Comparison of ENCODE assay signal across 23 mouse cellular contexts in genomic region chr2:74707599-74707998, GRCm38 (mm10). TPM values are rescaled to one million over a fixed set of nuclear protein-coding genes. Genes with fewer than 3 reads are reported as not detected.
DNase-seq lines count a peak whose midpoint lies in the region; ATAC-seq and TF ChIP-seq lines count a peak whose summit lies in the region.
"Had no signal": no experiment of that assay in that cellular context is flagged by ENCODE, and none has a peak within 500 bp of the region (broad histone marks: within the 10 kb centered on the region; RNA-seq: fewer than 3 reads in every experiment).

No protein-coding gene starts in this region.

- no peaks in the 10 kb centered on the region for H3K36me3 ChIP-seq in kidney, postnatal 0 days (ENCODE audit: insufficient read depth, low read length)
- H3K36me3 ChIP-seq in limb, embryonic 15.5 days: no peaks in the 10 kb centered on the region
- H3K36me3 ChIP-seq: heart, embryonic 15.5 days; hindbrain, embryonic 10.5 days; midbrain, embryonic 13.5 days had no signal

- H3K4me1 ChIP-seq in kidney, postnatal 0 days (replicated peaks; ENCODE audit: insufficient read depth, low read length): peaks cover 11% of the 10 kb centered on the region; the same call in 1 of the 2 replicates
- peaks cover 33% of the 10 kb centered on the region for H3K4me1 ChIP-seq in limb, embryonic 15.5 days

- H3K4me2 ChIP-seq in kidney, postnatal 0 days (ENCODE audit: low read length): peak overlapping the region; percentile 81
- no peak overlapping the region for H3K4me2 ChIP-seq in limb, embryonic 15.5 days
- H3K4me2 ChIP-seq: forebrain, embryonic 13.5 days; heart, embryonic 15.5 days; midbrain, embryonic 13.5 days had no signal

- peak overlapping the region; percentile 89 for H3K4me3 ChIP-seq in kidney, postnatal 0 days (replicated peaks; ENCODE audit: low read depth, low read length)
- 0 out of 2 replicates have a peak overlapping the region, but pooled peaks have one; percentile 4 for H3K4me3 ChIP-seq in limb, embryonic 15.5 days
- H3K4me3 ChIP-seq: forebrain, embryonic 13.5 days; heart, adult 2 months; heart, embryonic 15.5 days; hindbrain, embryonic 10.5 days; midbrain, embryonic 13.5 days had no signal

- peak overlapping the region; percentile 66 for H3K9ac ChIP-seq in kidney, postnatal 0 days (ENCODE audit: low read depth, low read length)
- H3K9ac ChIP-seq in limb, embryonic 15.5 days: no peak overlapping the region
- H3K9ac ChIP-seq: forebrain, embryonic 13.5 days; heart, embryonic 15.5 days; liver, embryonic 14.5 days; midbrain, embryonic 13.5 days had no signal

- no peak for TF ChIP-seq CTCF in kidney, postnatal 0 days (IDR thresholded peaks at IDR 0.05; ENCODE audit: low read depth)

- ATAC-seq in kidney, postnatal 0 days (replicated peaks; ENCODE audit: low FRiP score, low read depth): no peak
- no peak for ATAC-seq in limb, embryonic 15.5 days (ENCODE audit: insufficient number of reproducible peaks, low FRiP score, low TSS enrichment, low read depth)
- ATAC-seq in megakaryocyte-erythroid progenitor cell, adult 5-6 weeks (replicated peaks; ENCODE audit: low FRiP score, low TSS enrichment, poor library complexity, severe bottlenecking): no peak
- ATAC-seq: forebrain, embryonic 13.5 days; midbrain, embryonic 13.5 days had no signal

- 14% methylated on average over 7 of the region's 7 CpGs for WGBS in kidney, postnatal 0 days
- 36% methylated on average over 7 of the region's 7 CpGs for WGBS in limb, embryonic 15.5 days

- H3K27me3 ChIP-seq in kidney, postnatal 0 days (ENCODE audit: insufficient read depth, low read length): no peaks in the 10 kb centered on the region
- peaks cover 94% of the 10 kb centered on the region for H3K27me3 ChIP-seq in limb, embryonic 15.5 days

- peak; percentile 81 for DNase-seq in heart, adult 11 months
- DNase-seq in heart, postnatal 4 days: no peak
- DNase-seq in kidney, postnatal 0 days (ENCODE audit: low spot score): no peak
- DNase-seq in kidney, postnatal 14 days: no peak
- DNase-seq in retina, postnatal 1 day: no peak
- no peak for DNase-seq in thymus, postnatal 25 days
- DNase-seq: adrenal gland, adult 8-10 months; cerebellum, adult 11-12 months; cerebellum, postnatal 25 days; heart, adult 2 months; right cerebral cortex, postnatal 14 days had no signal

- H3K27ac ChIP-seq in kidney, postnatal 0 days: peak overlapping the region; percentile 70
- no peak overlapping the region for H3K27ac ChIP-seq in limb, embryonic 15.5 days
- H3K27ac ChIP-seq: forebrain, embryonic 13.5 days; heart, adult 2 months; heart, embryonic 15.5 days; hindbrain, embryonic 10.5 days; liver, embryonic 14.5 days; midbrain, embryonic 13.5 days; stomach, postnatal 0 days had no signal

- H3K9me3 ChIP-seq in kidney, postnatal 0 days (replicated peaks; ENCODE audit: low read length): no peaks in the 10 kb centered on the region
- H3K9me3 ChIP-seq in limb, embryonic 15.5 days: no peaks in the 10 kb centered on the region
- H3K9me3 ChIP-seq: forebrain, embryonic 13.5 days; heart, embryonic 15.5 days; hindbrain, embryonic 10.5 days; midbrain, embryonic 13.5 days had no signal

RNA-seq across cellular contexts. Expression of gene Hoxd8, which starts 3.2 kb away (rescaled TPM):
- 1 to 10 TPM; 1.2 to 1.9 TPM for total RNA-seq in heart, postnatal 4 days (2021)
- 73.4 and 76.7 TPM in 2 replicates for polyA plus RNA-seq in kidney, postnatal 0 days (2015; fragmentation: Nextera tagmentation; extraction: Ambion mirVana)
- 5.9 and 7.3 TPM in 2 replicates for polyA plus RNA-seq in limb, embryonic 15.5 days (2015; fragmentation: Nextera tagmentation; extraction: Ambion mirVana)
- not detected in 2 replicates for total RNA-seq in megakaryocyte-erythroid progenitor cell, adult 5-6 weeks (2014; fragmentation: Nextera tagmentation)
- not detected in 2 replicates for total RNA-seq in megakaryocyte-erythroid progenitor cell, adult 5-6 weeks (2017)
- total RNA-seq: layer of hippocampus, postnatal 14 days; left cerebral cortex, postnatal 10 days had no signal
- polyA plus RNA-seq: forebrain, embryonic 13.5 days; hindbrain, embryonic 10.5 days; midbrain, embryonic 13.5 days had no signal

RNA-seq across cellular contexts. Expression of gene Hoxd3, which starts 4.1 kb away (rescaled TPM):
- total RNA-seq in heart, postnatal 4 days (2021): under 1 TPM in 1 of 2 experiments, not detected in 1; 0.11 TPM
- 7.9 and 8.0 TPM in 2 replicates for polyA plus RNA-seq in kidney, postnatal 0 days (2015; fragmentation: Nextera tagmentation; extraction: Ambion mirVana)
- 0.55 and 0.65 TPM in 2 replicates for polyA plus RNA-seq in limb, embryonic 15.5 days (2015; fragmentation: Nextera tagmentation; extraction: Ambion mirVana)
- not detected in 2 replicates for total RNA-seq in megakaryocyte-erythroid progenitor cell, adult 5-6 weeks (2014; fragmentation: Nextera tagmentation)
- total RNA-seq in megakaryocyte-erythroid progenitor cell, adult 5-6 weeks (2017): not detected in 2 replicates
- total RNA-seq: gastrocnemius, adult 18-20 months; heart, adult 2 months; layer of hippocampus, postnatal 14 days; left cerebral cortex, postnatal 10 days had no signal
- polyA plus RNA-seq: forebrain, embryonic 13.5 days had no signal

RNA-seq across cellular contexts. Expression of gene Hoxd4, which starts 4.1 kb away (rescaled TPM):
- total RNA-seq in heart, postnatal 4 days (2021): under 1 TPM; 0.45 TPM
- polyA plus RNA-seq in kidney, postnatal 0 days (2015; fragmentation: Nextera tagmentation; extraction: Ambion mirVana): 3.3 and 4.4 TPM in 2 replicates
- 0.29 and 0.66 TPM in 2 replicates for polyA plus RNA-seq in limb, embryonic 15.5 days (2015; fragmentation: Nextera tagmentation; extraction: Ambion mirVana)
- not detected in 2 replicates for total RNA-seq in megakaryocyte-erythroid progenitor cell, adult 5-6 weeks (2014; fragmentation: Nextera tagmentation)
- total RNA-seq in megakaryocyte-erythroid progenitor cell, adult 5-6 weeks (2017): not detected in 2 replicates
- total RNA-seq: layer of hippocampus, postnatal 14 days; left cerebral cortex, postnatal 10 days had no signal
- polyA plus RNA-seq: forebrain, embryonic 13.5 days; lung, embryonic 16.5 days; midbrain, embryonic 13.5 days had no signal

RNA-seq across cellular contexts. Expression of gene Hoxd9, which starts 10.1 kb away (rescaled TPM):
- under 1 TPM; 0.12 to 0.27 TPM for total RNA-seq in heart, postnatal 4 days (2021)
- 57.8 and 67.0 TPM in 2 replicates for polyA plus RNA-seq in kidney, postnatal 0 days (2015; fragmentation: Nextera tagmentation; extraction: Ambion mirVana)
- polyA plus RNA-seq in limb, embryonic 15.5 days (2015; fragmentation: Nextera tagmentation; extraction: Ambion mirVana): 7.1 TPM in 2 replicates
- total RNA-seq in megakaryocyte-erythroid progenitor cell, adult 5-6 weeks (2014; fragmentation: Nextera tagmentation): not detected in 2 replicates
- not detected in 2 replicates for total RNA-seq in megakaryocyte-erythroid progenitor cell, adult 5-6 weeks (2017)
- total RNA-seq: layer of hippocampus, postnatal 14 days; left cerebral cortex, postnatal 10 days had no signal
- polyA plus RNA-seq: forebrain, embryonic 13.5 days; hindbrain, embryonic 10.5 days; midbrain, embryonic 13.5 days had no signal

RNA-seq across cellular contexts. Expression of gene Hoxd10, which starts 15.9 kb away (rescaled TPM):
- not detected for total RNA-seq in heart, postnatal 4 days (2021)
- 44.6 and 45.5 TPM in 2 replicates for polyA plus RNA-seq in kidney, postnatal 0 days (2015; fragmentation: Nextera tagmentation; extraction: Ambion mirVana)
- polyA plus RNA-seq in limb, embryonic 15.5 days (2015; fragmentation: Nextera tagmentation; extraction: Ambion mirVana): 12.4 and 14.5 TPM in 2 replicates
- not detected in 2 replicates for total RNA-seq in megakaryocyte-erythroid progenitor cell, adult 5-6 weeks (2014; fragmentation: Nextera tagmentation)
- 0.65 TPM in 1 of 2 replicates, not detected in the other for total RNA-seq in megakaryocyte-erythroid progenitor cell, adult 5-6 weeks (2017)
- total RNA-seq: adrenal gland, adult 8-10 months; heart, adult 2 months; layer of hippocampus, postnatal 14 days; left cerebral cortex, postnatal 10 days had no signal
- polyA plus RNA-seq: forebrain, embryonic 13.5 days; heart, adult 2 months; heart, embryonic 15.5 days; hindbrain, embryonic 10.5 days; midbrain, embryonic 13.5 days; stomach, postnatal 0 days had no signal
